Mouse (Mus musculus) layer of hippocampus, postnatal 36 days (tissue): ENCODE results near the gene Ggct. TPM values are rescaled to one million over a fixed set of nuclear protein-coding genes. Genes with fewer than 3 reads are reported as not detected.
"Not testable (repeated sequence)": the region's sequence is repeated elsewhere in the genome, so short reads cannot be mapped to it uniquely, and the experiment has no call there.

Experiments
- DNase-seq, 2 experiments: peaks; one replicate each; pipeline ENCODE4 v3.0.0; 2022
- total RNA-seq, 2 experiments: library from RNA; stranded (reverse); gene quantifications; 2 replicates each; pipeline ENCODE4 v1.2.3; 2021

The Ggct gene
- total RNA-seq, 2 experiments from 2014 or later = 34.7 to 39.0 TPM

GRCm38 (mm10) chr6:54992141-54992540 lies 609 bp downstream of the Ggct start:
- no peak for DNase-seq

GRCm38 (mm10) chr6:54991189-54991588 lies 1.6 kb downstream of the Ggct start:
- DNase-seq = no peak

GRCm38 (mm10) chr6:54988141-54988540 lies 4.6 kb downstream of the Ggct start:
- no peak for DNase-seq

- no peak for DNase-seq
Measured at GRCm38 (mm10) chr6:54984096-54984495, 8.7 kb downstream of the Ggct start.

- no peak for DNase-seq
Measured at GRCm38 (mm10) chr6:54983526-54984050, 9.2 kb downstream of the Ggct start.

- no peak for DNase-seq
Measured at GRCm38 (mm10) chr6:54979426-54979825, 13.3 kb downstream of the Ggct start.

GRCm38 (mm10) chr6:54975616-54976015 lies 17.1 kb downstream of the Ggct start:
- no peak for DNase-seq

- no peak for DNase-seq
Measured at GRCm38 (mm10) chr6:54974501-54974900, 18.2 kb downstream of the Ggct start.

GRCm38 (mm10) chr6:54972929-54973211 lies 19.9 kb downstream of the Ggct start:
- DNase-seq = no peak

GRCm38 (mm10) chr6:54972111-54972928 lies 20.4 kb downstream of the Ggct start, which contains the start of gene Nod1:
Nod1 (minus strand) TSS chr6:54972612.
- DNase-seq = peak; percentile 59 to 67

GRCm38 (mm10) chr6:54971731-54972110 lies 21.0 kb downstream of the Ggct start:
- DNase-seq = no peak

GRCm38 (mm10) chr6:54970506-54970905 lies 22.2 kb downstream of the Ggct start:
- DNase-seq = no peak

GRCm38 (mm10) chr6:54969801-54970200 lies 22.9 kb downstream of the Ggct start:
- no peak for DNase-seq

- no peak for DNase-seq
Measured at GRCm38 (mm10) chr6:54967591-54967990, 25.2 kb downstream of the Ggct start.

- DNase-seq = no peak
Measured at GRCm38 (mm10) chr6:54965234-54965633, 27.5 kb downstream of the Ggct start.

GRCm38 (mm10) chr6:54964755-54965154 lies 28.0 kb downstream of the Ggct start:
- DNase-seq = no peak

- no peak for DNase-seq
Measured at GRCm38 (mm10) chr6:54963599-54963998, 29.2 kb downstream of the Ggct start.

GRCm38 (mm10) chr6:54957655-54958054 lies 35.1 kb downstream of the Ggct start:
- DNase-seq = no peak

GRCm38 (mm10) chr6:54956425-54956824 lies 36.3 kb downstream of the Ggct start:
- DNase-seq = no peak

- DNase-seq = no peak
Measured at GRCm38 (mm10) chr6:54955949-54956348, 36.8 kb downstream of the Ggct start.

GRCm38 (mm10) chr6:54954659-54955414 lies 37.9 kb downstream of the Ggct start:
- DNase-seq = no peak

GRCm38 (mm10) chr6:54953399-54953798 lies 39.4 kb downstream of the Ggct start:
- not testable (repeated sequence) for DNase-seq

GRCm38 (mm10) chr6:54952542-54952941 lies 40.2 kb downstream of the Ggct start:
- no peak for DNase-seq

- no peak for DNase-seq
Measured at GRCm38 (mm10) chr6:54948682-54949081, 44.1 kb downstream of the Ggct start.
